Mouse (Mus musculus): ENCODE data around the gene Ccnl1. TPM values are rescaled to one million over a fixed set of nuclear protein-coding genes. Genes with fewer than 3 reads are reported as not detected.

Gene Ccnl1
- total and polyA plus RNA-seq, 2 experiments, result 20.0 to 55.5 TPM

DNA sequence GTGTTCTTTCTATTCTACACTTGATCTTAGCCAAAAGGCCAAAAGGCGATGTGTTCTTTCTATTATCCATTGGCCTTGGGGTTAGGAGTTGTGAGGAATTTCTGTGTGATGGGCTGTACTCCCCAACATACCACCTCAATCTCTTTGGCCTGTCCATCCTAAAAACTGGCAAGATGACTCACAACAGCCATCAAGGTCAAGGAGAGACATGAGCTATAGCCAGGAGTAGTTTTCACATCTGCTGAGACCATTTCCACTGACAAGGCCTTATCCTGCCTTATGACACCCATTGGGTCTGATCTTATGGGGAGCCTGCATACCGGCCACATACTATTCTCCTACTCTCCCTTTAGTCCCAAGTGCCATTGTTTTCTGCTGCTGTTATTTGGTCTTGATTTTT, 39.0 kb downstream of the Ccnl1 start:
- no peak for TF ChIP-seq CTCF (IDR thresholded peaks at IDR 0.05; ENCODE audit: low read depth, low read length)
- no peak for TF ChIP-seq POLR2A (IDR thresholded peaks at IDR 0.05; ENCODE audit: extremely low read depth, insufficient read depth, low read length)
- 97% methylated on average over 2 of the region's 2 CpGs for WGBS
- Histone ChIP-seq H3K36me3 (ENCODE audit: control insufficient read depth, insufficient read depth, low read length) (no peaks in the 10 kb centered on the region), H3K9ac (ENCODE audit: low read depth, low read length) (no peak overlapping the region), H3K27me3 (ENCODE audit: control insufficient read depth, insufficient read depth, low read length) (no peaks in the 10 kb centered on the region), H3K4me3 (ENCODE audit: insufficient read depth, low read depth, low read length) (no peak overlapping the region), H3K4me1 (ENCODE audit: control insufficient read depth, insufficient read depth, low read length) (no peaks in the 10 kb centered on the region), H3K27ac (replicated peaks; ENCODE audit: insufficient read depth, low read depth, low read length) (no peak overlapping the region), H3K79me2 (ENCODE audit: control insufficient read depth, insufficient read depth, low read length) (no peaks in the 10 kb centered on the region)
- no peak for DNase-seq (ENCODE audit: extremely low read depth, low read depth, low spot score)

DNA sequence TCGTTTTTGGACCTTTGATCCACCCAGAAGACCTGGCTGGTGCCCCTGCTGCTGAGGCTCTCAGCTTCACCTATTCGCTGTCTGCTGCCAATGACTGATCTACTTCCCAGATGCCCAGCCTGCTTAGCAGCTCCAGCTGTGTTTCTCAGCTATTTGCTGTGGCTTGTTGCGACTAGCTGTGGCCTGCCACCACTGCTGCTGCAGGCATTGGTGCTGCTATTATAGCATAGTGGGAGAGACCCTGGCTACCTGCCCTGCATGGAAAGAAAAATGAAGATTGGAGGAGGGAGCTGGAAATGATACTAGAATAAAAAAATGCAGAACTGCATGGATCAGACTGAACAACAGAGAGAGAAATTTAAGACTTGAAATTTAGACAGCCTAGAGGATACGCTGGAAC, 45.1 kb downstream of the Ccnl1 start:
- WGBS, result 79% methylated on average over 4 of the region's 4 CpGs
- DNase-seq (ENCODE audit: extremely low read depth, low read depth, low spot score), result no peak
- no peak for TF ChIP-seq POLR2A (IDR thresholded peaks at IDR 0.05; ENCODE audit: extremely low read depth, insufficient read depth, low read length)
- TF ChIP-seq CTCF (IDR thresholded peaks at IDR 0.05; ENCODE audit: low read depth, low read length), result no peak

DNA sequence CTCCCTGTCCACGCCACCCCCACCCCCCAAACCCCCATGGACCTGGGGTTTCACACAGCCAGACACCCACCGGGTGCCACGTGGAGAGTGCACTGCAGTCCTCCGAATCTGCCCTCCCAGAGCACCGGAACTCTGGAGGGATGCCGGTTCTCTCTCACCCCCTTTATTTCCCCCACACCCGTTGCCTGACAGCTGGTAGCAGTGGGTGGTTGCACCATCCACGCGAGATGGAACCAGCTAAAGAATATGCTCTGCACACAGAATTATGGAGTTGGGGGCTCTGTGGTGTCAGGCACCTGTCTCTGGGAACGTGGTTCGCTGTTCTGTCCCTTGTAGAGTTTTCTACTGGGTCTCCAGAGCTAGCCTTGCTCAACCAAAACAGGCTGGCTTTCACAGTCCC, 45.8 kb downstream of the Ccnl1 start:
- no peak for DNase-seq (ENCODE audit: extremely low read depth, low read depth, low spot score)
- Histone ChIP-seq H3K36me3 (ENCODE audit: control insufficient read depth, insufficient read depth, low read length) (no peaks in the 10 kb centered on the region), H3K4me3 (ENCODE audit: insufficient read depth, low read depth, low read length) (no peak overlapping the region), H3K9ac (ENCODE audit: low read depth, low read length) (no peak overlapping the region), H3K79me2 (ENCODE audit: control insufficient read depth, insufficient read depth, low read length) (no peaks in the 10 kb centered on the region), H3K4me1 (ENCODE audit: control insufficient read depth, insufficient read depth, low read length) (no peaks in the 10 kb centered on the region), H3K27me3 (ENCODE audit: control insufficient read depth, insufficient read depth, low read length) (no peaks in the 10 kb centered on the region), H3K27ac (replicated peaks; ENCODE audit: insufficient read depth, low read depth, low read length) (no peak overlapping the region)
- 81% methylated on average over 11 of the region's 11 CpGs for WGBS
- TF ChIP-seq POLR2A (IDR thresholded peaks at IDR 0.05; ENCODE audit: extremely low read depth, insufficient read depth, low read length), result no peak

More for the DNA sequence above, 45.1 kb downstream of the Ccnl1 start:
- Histone ChIP-seq H3K36me3 (ENCODE audit: control insufficient read depth, insufficient read depth, low read length) (no peaks in the 10 kb centered on the region), H3K27me3 (ENCODE audit: control insufficient read depth, insufficient read depth, low read length) (no peaks in the 10 kb centered on the region), H3K4me3 (ENCODE audit: insufficient read depth, low read depth, low read length) (no peak overlapping the region), H3K9ac (ENCODE audit: low read depth, low read length) (no peak overlapping the region), H3K27ac (replicated peaks; ENCODE audit: insufficient read depth, low read depth, low read length) (no peak overlapping the region), H3K4me1 (ENCODE audit: control insufficient read depth, insufficient read depth, low read length) (no peaks in the 10 kb centered on the region), H3K79me2 (ENCODE audit: control insufficient read depth, insufficient read depth, low read length) (no peaks in the 10 kb centered on the region)

DNA sequence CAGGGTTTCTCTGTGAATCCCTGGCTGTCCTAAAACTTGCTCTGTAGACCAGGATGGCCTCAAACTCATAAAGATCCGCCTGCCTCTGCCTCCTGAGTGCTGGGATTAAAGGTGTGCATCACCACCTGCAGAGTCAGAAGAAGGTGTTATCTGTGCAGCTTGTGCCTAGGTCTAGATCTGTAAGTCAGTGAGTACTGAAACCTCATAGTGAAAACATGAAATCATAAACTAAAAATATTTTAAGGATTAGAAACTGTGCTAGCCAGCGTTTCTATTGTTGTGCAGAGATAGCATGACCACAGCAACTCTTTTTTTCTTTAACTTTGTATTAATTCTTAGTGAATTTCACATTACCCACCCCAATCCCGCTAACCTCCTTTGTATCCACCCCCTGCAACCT, 46.8 kb downstream of the Ccnl1 start:
- H3K27me3 ChIP-seq (ENCODE audit: control insufficient read depth, insufficient read depth, low read length), result no peaks in the 10 kb centered on the region
- 89% methylated on average over 3 of the region's 3 CpGs for WGBS

DNA sequence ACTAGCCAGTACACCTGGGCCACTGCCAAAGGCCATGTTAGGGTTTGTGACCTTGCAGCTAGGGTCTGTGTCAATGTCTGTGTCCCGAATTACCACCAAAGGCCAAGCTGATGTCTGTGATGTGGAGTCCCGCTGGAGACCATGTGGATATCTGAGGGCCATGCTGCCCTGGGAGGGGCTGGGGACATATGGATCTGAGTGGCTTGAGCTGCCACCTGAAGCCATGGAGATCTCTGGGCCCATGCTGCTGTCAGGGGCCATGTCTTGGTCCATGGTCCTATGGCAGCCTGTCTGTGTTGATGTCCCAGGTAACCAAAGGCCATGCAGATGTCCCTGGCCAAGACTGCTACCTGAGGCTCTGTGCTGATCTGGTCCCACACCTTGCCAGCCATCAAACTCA, 48.6 kb downstream of the Ccnl1 start:
- WGBS, result 79% methylated on average over 2 of the region's 2 CpGs

More for the DNA sequence above, 46.8 kb downstream of the Ccnl1 start:
- DNase-seq (ENCODE audit: extremely low read depth, low read depth, low spot score), result no peak
- H3K36me3 ChIP-seq (ENCODE audit: control insufficient read depth, insufficient read depth, low read length), result no peaks in the 10 kb centered on the region
- no peak overlapping the region for H3K9ac ChIP-seq (ENCODE audit: low read depth, low read length)
- H3K4me1 ChIP-seq (ENCODE audit: control insufficient read depth, insufficient read depth, low read length), result no peaks in the 10 kb centered on the region
- no peaks in the 10 kb centered on the region for H3K79me2 ChIP-seq (ENCODE audit: control insufficient read depth, insufficient read depth, low read length)
- TF ChIP-seq CTCF (IDR thresholded peaks at IDR 0.05; ENCODE audit: low read depth, low read length) (no peak), POLR2A (IDR thresholded peaks at IDR 0.05; ENCODE audit: extremely low read depth, insufficient read depth, low read length) (no peak)
- no peak overlapping the region for H3K4me3 ChIP-seq (ENCODE audit: insufficient read depth, low read depth, low read length)
- no peak overlapping the region for H3K27ac ChIP-seq (replicated peaks; ENCODE audit: insufficient read depth, low read depth, low read length)

DNA sequence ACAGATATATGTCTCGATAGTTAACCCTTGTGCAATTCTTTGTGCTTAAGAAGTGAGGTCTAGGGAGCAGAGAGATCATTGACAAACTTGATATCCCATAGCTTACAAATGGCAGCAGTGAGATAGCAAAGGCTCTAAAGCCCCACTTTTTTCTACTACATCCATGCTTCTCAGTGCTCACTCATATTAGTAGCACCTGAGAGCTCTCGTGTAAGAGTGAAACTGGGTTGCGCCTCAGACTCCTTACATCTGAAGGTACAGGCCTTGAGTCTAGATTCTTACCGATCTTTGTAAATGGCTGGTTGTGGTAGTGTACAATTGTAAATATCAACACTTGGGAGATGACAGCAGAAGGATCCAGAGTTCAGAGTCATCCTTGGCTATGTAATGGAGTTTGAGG, 50.5 kb downstream of the Ccnl1 start:
- Histone ChIP-seq H3K9ac (ENCODE audit: low read depth, low read length) (no peak overlapping the region), H3K27me3 (ENCODE audit: control insufficient read depth, insufficient read depth, low read length) (no peaks in the 10 kb centered on the region), H3K27ac (replicated peaks; ENCODE audit: insufficient read depth, low read depth, low read length) (no peak overlapping the region), H3K4me3 (ENCODE audit: insufficient read depth, low read depth, low read length) (no peak overlapping the region), H3K4me1 (ENCODE audit: control insufficient read depth, insufficient read depth, low read length) (no peaks in the 10 kb centered on the region), H3K36me3 (ENCODE audit: control insufficient read depth, insufficient read depth, low read length) (no peaks in the 10 kb centered on the region), H3K79me2 (ENCODE audit: control insufficient read depth, insufficient read depth, low read length) (no peaks in the 10 kb centered on the region)
- TF ChIP-seq POLR2A (IDR thresholded peaks at IDR 0.05; ENCODE audit: extremely low read depth, insufficient read depth, low read length), result no peak
- TF ChIP-seq CTCF (IDR thresholded peaks at IDR 0.05; ENCODE audit: low read depth, low read length), result no peak
- no peak for DNase-seq (ENCODE audit: extremely low read depth, low read depth, low spot score)
- WGBS, result 95% methylated on average over 4 of the region's 4 CpGs

More for the DNA sequence above, 48.6 kb downstream of the Ccnl1 start:
- Histone ChIP-seq H3K27ac (replicated peaks; ENCODE audit: insufficient read depth, low read depth, low read length) (no peak overlapping the region), H3K79me2 (ENCODE audit: control insufficient read depth, insufficient read depth, low read length) (no peaks in the 10 kb centered on the region), H3K4me3 (ENCODE audit: insufficient read depth, low read depth, low read length) (no peak overlapping the region), H3K9ac (ENCODE audit: low read depth, low read length) (no peak overlapping the region), H3K36me3 (ENCODE audit: control insufficient read depth, insufficient read depth, low read length) (no peaks in the 10 kb centered on the region), H3K27me3 (ENCODE audit: control insufficient read depth, insufficient read depth, low read length) (no peaks in the 10 kb centered on the region), H3K4me1 (ENCODE audit: control insufficient read depth, insufficient read depth, low read length) (no peaks in the 10 kb centered on the region)
- DNase-seq (ENCODE audit: extremely low read depth, low read depth, low spot score), result no peak
- no peak for TF ChIP-seq POLR2A (IDR thresholded peaks at IDR 0.05; ENCODE audit: extremely low read depth, insufficient read depth, low read length)
- TF ChIP-seq CTCF (IDR thresholded peaks at IDR 0.05; ENCODE audit: low read depth, low read length), result no peak
